Mouse (Mus musculus) heart, embryonic 15.5 days (tissue): ENCODE measurements around the gene Dnase1l1. TPM values are rescaled to one million over a fixed set of nuclear protein-coding genes. Genes with fewer than 3 reads are reported as not detected.

Experiments
- ATAC-seq: fragments of 200-750 bp; cut with Nextera tagmentation; replicated peaks from 2 replicates; pipeline ENCODE4 v1.8.0; 2017; ENCODE audit warnings: low read depth, moderate TSS enrichment; ENCODE audit not compliant: insufficient number of reproducible peaks, insufficient read depth, low FRiP score
- H3K27ac ChIP-seq: fragments of 300-500 bp; sonication (generic); 2 replicates; pipeline ENCODE4 v1.5.1; 2015; ENCODE audit warnings: mild to moderate bottlenecking, inconsistent platforms
- H3K27me3 ChIP-seq: fragments of 300-500 bp; sonication (generic); 2 replicates; pipeline ENCODE4 v1.6.1; 2015; ENCODE audit warnings: inconsistent platforms
- H3K36me3 ChIP-seq: fragments of 300-500 bp; sonication (generic); 2 replicates; pipeline ENCODE4 v1.6.1; 2015; ENCODE audit warnings: mild to moderate bottlenecking, inconsistent platforms
- H3K4me1 ChIP-seq: fragments of 300-500 bp; sonication (generic); replicated peaks from 2 replicates; pipeline ENCODE4 v1.6.1; 2015; ENCODE audit warnings: inconsistent platforms
- H3K4me2 ChIP-seq: fragments of 300-500 bp; sonication (generic); 2 replicates; pipeline ENCODE4 v1.6.1; 2015; ENCODE audit warnings: inconsistent platforms, mild to moderate bottlenecking, moderate library complexity
- H3K4me3 ChIP-seq: fragments of 300-500 bp; sonication (generic); 2 replicates; pipeline ENCODE4 v1.5.1; 2015; ENCODE audit warnings: mild to moderate bottlenecking, inconsistent platforms
- H3K9ac ChIP-seq: fragments of 300-500 bp; sonication (generic); 2 replicates; pipeline ENCODE4 v1.6.1; 2015; ENCODE audit warnings: mild to moderate bottlenecking, inconsistent platforms
- H3K9me3 ChIP-seq: fragments of 300-500 bp; sonication (generic); replicated peaks from 2 replicates; pipeline ENCODE4 v1.6.1; 2016; ENCODE audit warnings: inconsistent platforms
- WGBS: fragments of 180-500 bp; shearing (Covaris S2); methylation state at CpG from one replicate; pipeline ENCODE4 v1.1.7; 2015; ENCODE audit warnings: mixed read lengths; 5-methylcytosine and 5-hydroxymethylcytosine counted together
- microRNA-seq: library from miRNA; unstranded; fragments of <30 nt; microRNA quantifications from one replicate; pipeline ENCODE4, GENCODE M21; 2016
- polyA plus RNA-seq: library from polyadenylated mRNA; unstranded; fragments of >200 nt; fragmentation: Nextera tagmentation; extraction: Ambion mirVana; gene quantifications from 2 replicates; pipeline ENCODE4 v1.2.1, GENCODE M21; 2015

The Dnase1l1 gene
- polyA plus RNA-seq, 1 experiment from 2014 or later = 14.3 TPM

DNA sequence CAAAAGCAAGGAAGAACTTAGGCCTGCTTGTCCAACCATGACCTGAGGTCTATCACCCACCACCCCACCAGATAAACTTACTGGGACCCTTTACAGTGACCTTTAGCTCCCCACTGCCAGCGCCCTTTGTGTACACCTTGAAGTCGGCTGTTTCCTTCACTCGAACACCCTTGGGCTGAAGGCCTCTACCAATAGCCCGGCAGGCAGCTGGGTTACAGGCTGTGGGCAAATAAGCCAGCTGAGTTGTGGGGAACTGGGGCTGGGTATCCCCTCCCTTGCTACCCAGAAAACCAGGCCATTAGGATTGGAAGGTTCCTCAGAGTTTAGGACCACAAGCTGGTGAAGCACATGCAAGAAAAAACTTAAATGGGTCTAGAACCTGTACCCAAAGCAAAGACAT lies 41.8 kb downstream of the Dnase1l1 start:
- ATAC-seq = no peak

DNA sequence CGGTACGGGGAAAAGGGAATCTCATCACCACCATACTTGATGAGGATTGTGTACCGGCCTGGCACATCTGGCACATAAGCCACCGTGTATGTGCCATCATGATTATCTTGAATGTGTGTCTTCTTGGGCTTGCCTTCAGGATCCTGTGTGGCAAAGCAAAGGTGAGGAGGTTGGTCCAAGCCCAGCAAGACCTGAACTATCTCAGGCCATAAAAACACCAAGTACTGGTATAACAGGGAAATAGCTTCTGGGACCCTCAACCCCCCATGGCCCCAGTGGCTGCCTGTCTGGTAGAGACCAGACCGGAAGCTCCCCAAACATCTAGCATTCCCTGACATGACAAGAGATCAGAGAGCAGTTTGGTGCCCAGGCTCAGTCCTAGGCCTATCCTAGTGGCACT lies 48.9 kb downstream of the Dnase1l1 start:
- H3K4me1 ChIP-seq = no peaks in the 10 kb centered on the region
- H3K27ac ChIP-seq = no peak overlapping the region
- 81% methylated on average over 5 of the region's 5 CpGs for WGBS
- no peaks in the 10 kb centered on the region for H3K27me3 ChIP-seq
- no peak overlapping the region for H3K9ac ChIP-seq
- H3K4me3 ChIP-seq = no peak overlapping the region
- no peak overlapping the region for H3K4me2 ChIP-seq
- no peaks in the 10 kb centered on the region for H3K9me3 ChIP-seq
- ATAC-seq = no peak
- peaks cover 87% of the 10 kb centered on the region for H3K36me3 ChIP-seq

More for the DNA sequence above, 41.8 kb downstream of the Dnase1l1 start:
- H3K27ac ChIP-seq = no peak overlapping the region
- 90% methylated on average over 4 of the region's 4 CpGs for WGBS
- H3K4me3 ChIP-seq = no peak overlapping the region
- H3K27me3 ChIP-seq = no peaks in the 10 kb centered on the region
- no peak overlapping the region for H3K4me2 ChIP-seq
- H3K4me1 ChIP-seq = peaks cover 14% of the 10 kb centered on the region
- no peaks in the 10 kb centered on the region for H3K9me3 ChIP-seq
- no peak overlapping the region for H3K9ac ChIP-seq
- H3K36me3 ChIP-seq = peaks cover 72% of the 10 kb centered on the region

DNA sequence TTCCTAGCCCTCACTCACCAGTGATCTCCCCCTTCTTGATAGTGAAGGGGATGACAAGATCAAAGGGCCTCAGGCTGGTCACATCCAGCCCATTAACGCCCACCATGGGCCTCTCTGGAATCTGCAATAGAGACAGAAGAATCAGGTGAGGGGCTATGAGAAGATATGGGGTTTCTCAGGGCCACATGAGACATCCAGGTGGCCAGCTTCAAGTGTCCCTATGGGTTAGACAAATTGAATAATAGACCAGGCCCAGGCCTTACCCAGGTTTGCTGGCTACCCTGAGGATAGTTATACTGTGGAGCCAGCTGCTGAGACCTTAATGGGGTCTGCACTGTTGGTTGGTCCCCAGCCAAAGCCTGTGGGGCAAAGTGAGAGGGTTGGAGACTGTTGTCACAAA lies 52.1 kb downstream of the Dnase1l1 start:
- 82% methylated on average over 1 of the region's 1 CpGs for WGBS
- Histone ChIP-seq H3K4me2 (no peak overlapping the region), H3K27ac (no peak overlapping the region), H3K36me3 (peaks cover 92% of the 10 kb centered on the region), H3K4me1 (no peaks in the 10 kb centered on the region), H3K9ac (no peak overlapping the region), H3K4me3 (no peak overlapping the region), H3K27me3 (no peaks in the 10 kb centered on the region), H3K9me3 (no peaks in the 10 kb centered on the region)
- no peak for ATAC-seq

Small RNA genes within 50 kb of the gene (microRNA-seq; reads per million reads assigned to microRNA genes)
- gene Mir7091 (not detected), gene Mir7092 (not detected)

Other genes with a start within 250 kb of the Dnase1l1 start
- gene Opn1mw, start 154.9 kb downstream of the Dnase1l1 start, polyA plus RNA-seq = not detected in 2 replicates
- gene Mecp2, start 147.0 kb downstream of the Dnase1l1 start, polyA plus RNA-seq = 10.5 and 12.0 TPM in 2 replicates
- not detected in 2 replicates for gene Tex28, start 114.5 kb downstream of the Dnase1l1 start, polyA plus RNA-seq
- not detected in 2 replicates for gene Tktl1, start 105.1 kb downstream of the Dnase1l1 start, polyA plus RNA-seq
- gene Flna, start 32.5 kb downstream of the Dnase1l1 start, polyA plus RNA-seq = 124 and 188 TPM in 2 replicates
- 14.5 and 14.9 TPM in 2 replicates for gene Emd, start 27.6 kb downstream of the Dnase1l1 start, polyA plus RNA-seq
- 413 and 447 TPM in 2 replicates for gene Rpl10, start 11.5 kb downstream of the Dnase1l1 start, polyA plus RNA-seq
- gene Taz, start 425 bp downstream of the Dnase1l1 start, polyA plus RNA-seq = 70.3 and 76.6 TPM in 2 replicates
- gene Atp6ap1, start 14.8 kb upstream of the Dnase1l1 start, polyA plus RNA-seq = 109 and 128 TPM in 2 replicates
- gene Gdi1, start 22.7 kb upstream of the Dnase1l1 start, polyA plus RNA-seq = 134 and 163 TPM in 2 replicates
- gene Fam50a, start 30.7 kb upstream of the Dnase1l1 start, polyA plus RNA-seq = 48.0 and 53.1 TPM in 2 replicates
- gene Plxna3, start 46.7 kb upstream of the Dnase1l1 start, polyA plus RNA-seq = 3.6 and 6.8 TPM in 2 replicates
- gene Lage3, start 71.3 kb upstream of the Dnase1l1 start, polyA plus RNA-seq = 80.3 and 87.5 TPM in 2 replicates
- 56.4 and 62.2 TPM in 2 replicates for gene Ubl4a, start 90.9 kb upstream of the Dnase1l1 start, polyA plus RNA-seq
- gene Slc10a3, start 91.0 kb upstream of the Dnase1l1 start, polyA plus RNA-seq = 12.0 and 14.3 TPM in 2 replicates
- gene Fam3a, start 110.9 kb upstream of the Dnase1l1 start, polyA plus RNA-seq = 26.8 and 31.2 TPM in 2 replicates
- gene Ikbkg, start 111.0 kb upstream of the Dnase1l1 start, polyA plus RNA-seq = 18.2 and 18.9 TPM in 2 replicates
- gene G6pdx, start 146.9 kb upstream of the Dnase1l1 start, polyA plus RNA-seq = 15.4 and 21.4 TPM in 2 replicates
- not detected in 2 replicates for gene Gm6880, start 199.1 kb upstream of the Dnase1l1 start, polyA plus RNA-seq